Mouse (Mus musculus) neural tube, embryonic 13.5 days (tissue): ENCODE measurements around the gene Foxp2. TPM values are rescaled to one million over a fixed set of nuclear protein-coding genes. Genes with fewer than 3 reads are reported as not detected.
A peak's percentile ranks its signal among the peaks of the same experiment; 100 is the strongest.

Experiments used
- ATAC-seq: fragments of 200-750 bp; cut with Nextera tagmentation; 2 replicates; pipeline ENCODE4 v1.8.0; 2017; ENCODE audit warnings: low read depth, mild to moderate bottlenecking, moderate TSS enrichment, moderate library complexity
- H3K27ac ChIP-seq: fragments of 300-500 bp; sonication (generic); replicated peaks from 2 replicates; pipeline ENCODE4 v1.5.1; 2015; ENCODE audit warnings: moderate library complexity, mild to moderate bottlenecking, inconsistent platforms
- H3K27me3 ChIP-seq: fragments of 300-500 bp; sonication (generic); 2 replicates; pipeline ENCODE4 v1.6.1; 2015; ENCODE audit warnings: mild to moderate bottlenecking, inconsistent platforms
- H3K36me3 ChIP-seq: fragments of 300-500 bp; sonication (generic); 2 replicates; pipeline ENCODE4 v1.6.1; 2015; ENCODE audit warnings: mild to moderate bottlenecking, inconsistent platforms
- H3K4me1 ChIP-seq: fragments of 300-500 bp; sonication (generic); replicated peaks from 2 replicates; pipeline ENCODE4 v1.6.1; 2015; ENCODE audit warnings: inconsistent platforms
- H3K4me2 ChIP-seq: fragments of 300-500 bp; sonication (generic); 2 replicates; pipeline ENCODE4 v1.6.1; 2015; ENCODE audit warnings: inconsistent platforms, mild to moderate bottlenecking, moderate library complexity
- H3K4me3 ChIP-seq: fragments of 300-500 bp; sonication (generic); 2 replicates; pipeline ENCODE4 v1.5.1; 2015; ENCODE audit warnings: mild to moderate bottlenecking, inconsistent platforms
- H3K9ac ChIP-seq: fragments of 300-500 bp; sonication (generic); 2 replicates; pipeline ENCODE4 v1.6.1; 2015; ENCODE audit warnings: moderate library complexity, mild to moderate bottlenecking, inconsistent platforms
- H3K9me3 ChIP-seq: fragments of 300-500 bp; sonication (generic); 2 replicates; pipeline ENCODE4 v1.6.1; 2016; ENCODE audit warnings: inconsistent platforms
- WGBS: fragments of 180-500 bp; shearing (Covaris S2); methylation state at CpG from one replicate; pipeline ENCODE4 v1.1.7; 2015; 5-methylcytosine and 5-hydroxymethylcytosine counted together
- polyA plus RNA-seq: library from polyadenylated mRNA; unstranded; fragments of >200 nt; fragmentation: Nextera tagmentation; extraction: Ambion mirVana; gene quantifications from 2 replicates; pipeline ENCODE4 v1.2.1, GENCODE M21; 2015

Foxp2 gene
- polyA plus RNA-seq, 1 experiment from 2014 or later: 19.5 TPM

GRCm38 (mm10) chr6:15316948-15317347, 415.8 kb downstream of the Foxp2 start:
- H3K4me2 ChIP-seq: no peak overlapping the region
- H3K27ac ChIP-seq: no peak overlapping the region
- WGBS: 90% methylated on average over 2 of the region's 2 CpGs
- H3K36me3 ChIP-seq: no peaks in the 10 kb centered on the region
- H3K4me1 ChIP-seq: no peaks in the 10 kb centered on the region
- no peaks in the 10 kb centered on the region for H3K27me3 ChIP-seq
- no peak overlapping the region for H3K4me3 ChIP-seq
- H3K9me3 ChIP-seq: no peaks in the 10 kb centered on the region
- ATAC-seq: no peak
- no peak overlapping the region for H3K9ac ChIP-seq

DNA sequence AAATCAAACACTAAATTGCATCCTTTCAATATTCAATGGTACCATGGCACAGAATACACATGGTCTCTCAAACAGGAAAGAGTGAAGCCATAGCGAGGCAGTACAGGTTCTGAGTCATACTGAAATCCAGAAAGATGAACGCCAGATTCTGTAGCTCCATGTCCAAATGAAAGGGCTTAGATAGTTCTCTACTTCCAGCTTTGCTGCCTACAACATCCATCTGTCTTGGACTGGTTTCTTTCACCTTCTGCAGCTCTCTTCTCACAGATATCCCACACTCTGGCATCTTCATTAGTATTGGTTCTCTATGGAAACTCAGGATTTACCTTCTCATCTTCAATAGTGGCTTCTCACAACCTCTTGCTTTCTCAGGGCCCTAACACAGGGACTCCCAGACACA, 417.2 kb downstream of the Foxp2 start:
- H3K27ac ChIP-seq: no peak overlapping the region
- no peak overlapping the region for H3K4me3 ChIP-seq
- H3K9me3 ChIP-seq: no peaks in the 10 kb centered on the region
- H3K4me1 ChIP-seq: no peaks in the 10 kb centered on the region
- no peak overlapping the region for H3K9ac ChIP-seq
- ATAC-seq: no peak
- no peaks in the 10 kb centered on the region for H3K27me3 ChIP-seq
- no peaks in the 10 kb centered on the region for H3K36me3 ChIP-seq
- WGBS: 93% methylated on average over 2 of the region's 2 CpGs
- H3K4me2 ChIP-seq: no peak overlapping the region

GRCm38 (mm10) chr6:15321551-15321974, 420.4 kb downstream of the Foxp2 start:
- Histone ChIP-seq H3K4me2 (no peak overlapping the region), H3K9me3 (no peaks in the 10 kb centered on the region), H3K9ac (no peak overlapping the region), H3K27ac (no peak overlapping the region), H3K36me3 (no peaks in the 10 kb centered on the region), H3K4me3 (no peak overlapping the region), H3K27me3 (no peaks in the 10 kb centered on the region), H3K4me1 (no peaks in the 10 kb centered on the region)
- WGBS: 65% methylated on average over 2 of the region's 2 CpGs
- no peak for ATAC-seq

GRCm38 (mm10) chr6:15323099-15323498, 421.9 kb downstream of the Foxp2 start:
- no peak overlapping the region for H3K27ac ChIP-seq
- H3K9me3 ChIP-seq: no peaks in the 10 kb centered on the region
- no peak for ATAC-seq
- no peak overlapping the region for H3K9ac ChIP-seq
- no peaks in the 10 kb centered on the region for H3K4me1 ChIP-seq
- H3K4me2 ChIP-seq: no peak overlapping the region
- H3K27me3 ChIP-seq: no peaks in the 10 kb centered on the region
- H3K4me3 ChIP-seq: no peak overlapping the region
- no peaks in the 10 kb centered on the region for H3K36me3 ChIP-seq

DNA sequence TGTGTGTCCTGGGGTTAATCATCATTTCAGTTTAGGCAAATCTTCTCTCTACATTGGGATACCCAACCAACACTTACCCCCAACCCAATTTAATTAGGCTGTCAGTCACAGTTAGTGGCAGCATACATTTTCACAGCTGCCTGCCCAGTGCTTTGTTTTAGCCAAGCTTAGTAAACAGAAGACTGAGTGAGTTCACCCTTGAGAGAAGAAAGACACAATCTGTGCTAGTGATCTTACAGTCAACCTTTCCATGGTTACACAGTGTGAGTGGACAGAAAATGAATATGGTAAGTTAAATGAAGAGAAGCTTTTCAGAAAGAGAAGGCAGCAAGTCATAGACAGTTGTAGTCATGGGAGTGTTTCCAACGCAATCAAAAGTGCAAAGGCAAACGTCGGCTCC, 446.6 kb downstream of the Foxp2 start:
- Histone ChIP-seq H3K36me3 (no peaks in the 10 kb centered on the region), H3K4me1 (no peaks in the 10 kb centered on the region), H3K4me2 (no peak overlapping the region), H3K9ac (no peak overlapping the region), H3K4me3 (no peak overlapping the region), H3K27me3 (no peaks in the 10 kb centered on the region), H3K9me3 (no peaks in the 10 kb centered on the region), H3K27ac (no peak overlapping the region)
- no peak for ATAC-seq
- WGBS: 84% methylated on average over 3 of the region's 3 CpGs

DNA sequence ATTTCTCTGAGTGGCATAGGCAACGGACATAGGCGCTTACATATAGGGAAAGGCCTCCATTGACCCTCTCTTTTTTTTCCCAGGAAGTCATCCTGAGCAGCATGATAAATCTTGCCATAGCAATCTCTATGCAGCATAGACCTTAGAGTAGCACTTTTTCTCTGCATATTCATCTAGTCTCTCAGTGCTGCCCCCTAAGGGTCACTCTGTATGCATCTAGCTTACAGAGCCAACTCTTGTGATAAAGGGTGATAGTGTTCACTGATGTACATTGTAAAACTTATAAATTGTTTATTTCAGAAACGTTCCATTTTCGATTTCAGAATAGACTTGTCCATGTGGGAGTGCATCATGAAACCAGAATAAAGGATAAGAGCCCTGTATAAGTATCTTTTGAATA, 454.7 kb downstream of the Foxp2 start:
- H3K4me3 ChIP-seq: no peak overlapping the region
- no peaks in the 10 kb centered on the region for H3K27me3 ChIP-seq
- no peaks in the 10 kb centered on the region for H3K36me3 ChIP-seq
- no peak for ATAC-seq
- no peak overlapping the region for H3K4me2 ChIP-seq
- 76% methylated on average over 4 of the region's 4 CpGs for WGBS
- no peak overlapping the region for H3K9ac ChIP-seq
- H3K27ac ChIP-seq: no peak overlapping the region
- no peaks in the 10 kb centered on the region for H3K4me1 ChIP-seq
- no peaks in the 10 kb centered on the region for H3K9me3 ChIP-seq

GRCm38 (mm10) chr6:15370281-15370680, 469.1 kb downstream of the Foxp2 start:
- no peaks in the 10 kb centered on the region for H3K36me3 ChIP-seq
- no peak overlapping the region for H3K27ac ChIP-seq
- no peaks in the 10 kb centered on the region for H3K9me3 ChIP-seq
- WGBS: 46% methylated on average over 8 of the region's 8 CpGs
- H3K4me1 ChIP-seq: peaks cover 15% of the 10 kb centered on the region; the same call in 1 of the 2 replicates
- H3K9ac ChIP-seq: no peak overlapping the region
- H3K4me2 ChIP-seq: no peak overlapping the region
- H3K27me3 ChIP-seq: no peaks in the 10 kb centered on the region
- H3K4me3 ChIP-seq: no peak overlapping the region
- no peak for ATAC-seq

- Histone ChIP-seq H3K4me1 (peaks cover 15% of the 10 kb centered on the region; the same call in 1 of the 2 replicates), H3K27me3 (no peaks in the 10 kb centered on the region), H3K4me3 (no peak overlapping the region), H3K9ac (no peak overlapping the region), H3K27ac (no peak overlapping the region), H3K36me3 (no peaks in the 10 kb centered on the region), H3K9me3 (no peaks in the 10 kb centered on the region), H3K4me2 (no peak overlapping the region)
- 82% methylated on average over 4 of the region's 4 CpGs for WGBS
- no peak for ATAC-seq
Measured at GRCm38 (mm10) chr6:15370827-15371226, 469.7 kb downstream of the Foxp2 start.

- Histone ChIP-seq H3K9me3 (no peaks in the 10 kb centered on the region), H3K36me3 (no peaks in the 10 kb centered on the region), H3K4me2 (no peak overlapping the region), H3K4me3 (no peak overlapping the region), H3K27me3 (no peaks in the 10 kb centered on the region), H3K9ac (no peak overlapping the region), H3K27ac (no peak overlapping the region), H3K4me1 (peaks cover 21% of the 10 kb centered on the region; the same call in 1 of the 2 replicates)
- no peak for ATAC-seq
- WGBS: 60% methylated on average over 3 of the region's 3 CpGs
Measured at GRCm38 (mm10) chr6:15373621-15374020, 472.5 kb downstream of the Foxp2 start.

GRCm38 (mm10) chr6:15378261-15378660, 477.1 kb downstream of the Foxp2 start:
- Histone ChIP-seq H3K4me1 (0 out of 2 replicates have a peak, but pooled peaks cover 10% of the 10 kb centered on the region), H3K4me2 (no peak overlapping the region), H3K27me3 (no peaks in the 10 kb centered on the region), H3K36me3 (no peaks in the 10 kb centered on the region), H3K27ac (no peak overlapping the region), H3K9ac (no peak overlapping the region), H3K4me3 (no peak overlapping the region), H3K9me3 (no peaks in the 10 kb centered on the region)
- 11% methylated on average over 5 of the region's 5 CpGs for WGBS
- peak; percentile 36 for ATAC-seq

DNA sequence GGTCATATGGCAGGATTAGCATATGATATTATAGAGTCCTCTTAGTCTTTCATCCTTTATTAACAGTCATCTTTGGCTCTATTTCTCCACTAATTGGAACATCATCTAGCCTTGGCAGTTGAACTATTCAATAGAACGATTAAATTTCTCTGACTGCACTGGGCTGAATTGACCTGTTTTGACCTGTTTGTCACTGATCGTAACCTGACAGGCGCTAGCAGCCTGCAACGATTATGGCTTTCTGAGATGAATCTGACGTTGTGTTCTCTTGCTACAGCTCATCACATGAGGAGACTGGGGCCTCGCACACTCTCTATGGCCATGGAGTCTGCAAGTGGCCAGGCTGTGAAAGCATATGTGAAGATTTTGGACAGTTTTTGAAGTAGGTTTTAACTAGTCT, 495.3 kb downstream of the Foxp2 start:
- Histone ChIP-seq H3K9ac (no peak overlapping the region), H3K9me3 (no peaks in the 10 kb centered on the region), H3K27ac (no peak overlapping the region), H3K27me3 (peaks cover 10% of the 10 kb centered on the region), H3K4me1 (peaks cover 13% of the 10 kb centered on the region), H3K4me2 (no peak overlapping the region), H3K36me3 (no peaks in the 10 kb centered on the region), H3K4me3 (no peak overlapping the region)
- ATAC-seq: no peak
- WGBS: 50% methylated on average over 6 of the region's 6 CpGs

DNA sequence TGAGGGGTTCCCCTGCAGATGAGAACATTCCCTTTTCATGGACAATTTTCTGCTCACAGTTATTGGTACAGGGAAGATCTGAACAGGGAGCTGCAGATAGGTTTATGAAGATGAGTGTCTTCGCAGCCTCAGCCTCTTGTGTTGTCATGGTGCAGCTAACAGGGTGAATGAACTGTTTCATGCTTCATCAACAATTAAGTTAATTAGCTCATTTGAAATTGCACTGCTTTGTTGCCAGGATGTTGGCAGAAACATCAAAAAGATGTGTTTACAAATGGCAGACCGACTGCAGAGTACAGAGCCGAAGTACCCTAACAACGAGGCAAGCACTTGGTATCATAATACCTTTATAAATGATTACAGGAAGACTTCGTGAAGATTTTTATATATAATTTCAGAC, 496.3 kb downstream of the Foxp2 start:
- no peak overlapping the region for H3K9ac ChIP-seq
- ATAC-seq: peak; percentile 85
- no peaks in the 10 kb centered on the region for H3K36me3 ChIP-seq
- WGBS: 17% methylated on average over 5 of the region's 5 CpGs
- H3K9me3 ChIP-seq: no peaks in the 10 kb centered on the region
- peaks cover 13% of the 10 kb centered on the region for H3K4me1 ChIP-seq
- H3K27ac ChIP-seq: no peak overlapping the region
- H3K4me3 ChIP-seq: no peak overlapping the region
- peaks cover 14% of the 10 kb centered on the region for H3K27me3 ChIP-seq
- no peak overlapping the region for H3K4me2 ChIP-seq

- H3K36me3 ChIP-seq: no peaks in the 10 kb centered on the region
- ATAC-seq: no peak
- no peak overlapping the region for H3K27ac ChIP-seq
- no peak overlapping the region for H3K4me3 ChIP-seq
- no peak overlapping the region for H3K4me2 ChIP-seq
- H3K27me3 ChIP-seq: peaks cover 22% of the 10 kb centered on the region
- H3K9ac ChIP-seq: no peak overlapping the region
- H3K4me1 ChIP-seq: peaks cover 25% of the 10 kb centered on the region
- 49% methylated on average over 3 of the region's 3 CpGs for WGBS
- no peaks in the 10 kb centered on the region for H3K9me3 ChIP-seq
Measured at GRCm38 (mm10) chr6:15401138-15401537, 500.0 kb downstream of the Foxp2 start.
